Mouse (Mus musculus): ENCODE results near the gene Wdpcp.
A peak's percentile ranks its signal among the peaks of the same experiment; 100 is the strongest.

Wdpcp gene

DNA sequence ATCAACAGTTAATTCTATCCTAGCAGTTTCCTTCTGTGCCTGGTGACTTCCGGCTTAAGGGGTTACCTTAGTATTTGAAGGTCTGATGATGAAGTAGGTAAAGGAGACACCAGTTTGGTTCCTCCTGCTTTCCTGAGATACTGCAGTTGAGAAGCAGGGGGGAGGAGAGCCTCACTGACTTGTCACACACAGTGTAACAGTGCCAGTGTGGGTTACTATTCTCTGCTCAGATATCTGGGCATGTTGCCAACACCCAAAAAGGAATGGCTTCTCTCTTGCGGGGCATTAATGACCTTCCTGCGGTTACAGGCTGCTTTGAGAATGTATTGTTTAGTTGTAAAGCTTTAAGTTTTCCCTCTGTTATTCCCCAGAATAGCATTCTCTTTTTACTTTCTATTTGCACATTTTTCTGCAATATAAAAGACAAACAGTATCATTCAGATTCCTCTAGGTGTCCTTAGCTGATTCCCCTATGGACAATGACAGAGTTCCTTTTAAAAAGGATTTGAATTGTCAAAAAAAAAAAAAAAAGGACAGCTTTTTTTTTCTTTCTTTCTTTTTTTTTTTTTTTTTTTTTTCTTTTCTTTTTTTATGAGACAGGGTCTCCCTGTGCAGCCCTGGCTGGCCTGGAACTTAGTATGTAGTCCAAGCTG, 2.5 kb upstream of the Wdpcp start:
- peak; percentile 58 to 63 for DNase-seq

- DNase-seq, result peak in 1 of 2 experiments; percentile 51
These were observed 1.9 kb upstream of the Wdpcp start for GRCm38 (mm10) chr11:21570109-21570474.

GRCm38 (mm10) chr11:21570973-21571372, 1.1 kb upstream of the Wdpcp start:
- DNase-seq, result peak; percentile 60 to 74

DNA sequence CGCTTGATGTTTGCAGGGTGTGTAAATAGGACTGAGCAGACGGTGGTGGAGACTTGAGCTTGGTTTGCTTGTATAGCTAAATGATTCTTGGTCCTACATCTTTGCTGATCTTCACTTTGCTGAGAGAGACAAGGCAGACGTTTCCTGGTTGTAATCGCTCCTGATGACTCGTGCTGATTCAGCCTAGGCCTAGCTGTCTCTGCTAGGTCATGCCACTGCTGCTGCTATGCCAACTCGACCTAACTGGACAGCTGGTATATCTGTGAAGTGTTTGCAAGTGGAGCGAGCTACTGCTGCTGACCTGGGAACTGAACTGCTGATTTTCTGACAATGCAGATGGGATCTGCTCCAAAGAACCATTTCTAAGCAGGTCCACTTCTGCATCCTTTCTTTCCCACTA, 9.4 kb downstream of the Wdpcp start:
- no peak for DNase-seq

DNA sequence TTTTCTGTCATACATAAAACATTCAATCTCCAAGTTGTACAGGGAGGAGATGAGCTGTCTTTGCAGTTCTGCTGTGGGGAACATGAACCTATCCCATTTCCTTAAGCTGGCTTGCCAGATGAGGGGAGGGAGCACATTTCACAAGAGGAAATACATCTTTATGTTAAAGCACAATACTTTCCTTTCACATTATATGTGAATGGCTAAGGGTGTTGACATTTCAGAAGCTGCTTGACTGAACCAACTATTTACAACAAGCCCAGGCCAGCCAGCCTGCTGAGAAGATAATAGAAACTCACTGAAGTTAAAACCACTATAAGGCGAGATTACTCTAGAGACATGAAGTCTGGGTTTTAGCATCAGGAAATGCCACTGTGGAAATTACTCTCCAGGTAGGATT, 11.3 kb downstream of the Wdpcp start:
- no peak for DNase-seq

DNA sequence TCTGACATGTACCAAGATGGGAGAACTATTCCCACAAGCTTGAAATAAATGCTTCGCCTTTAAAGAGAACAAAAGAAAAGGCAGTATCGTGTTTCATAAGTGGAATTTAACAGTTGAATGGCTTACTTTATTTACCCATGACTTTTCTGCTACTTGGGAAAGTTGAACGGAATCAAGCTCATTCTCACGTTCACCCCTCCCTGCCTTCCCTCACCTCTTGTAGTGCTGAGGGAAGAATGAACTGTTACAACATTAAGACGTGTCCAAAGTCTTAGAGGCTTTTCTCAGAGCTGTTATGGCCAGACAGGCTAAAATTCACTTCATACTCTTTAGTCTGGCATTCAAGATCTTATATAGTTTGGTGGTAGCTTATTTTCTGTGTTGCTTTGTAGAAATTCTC, 30.5 kb downstream of the Wdpcp start:
- no peak for DNase-seq

DNA sequence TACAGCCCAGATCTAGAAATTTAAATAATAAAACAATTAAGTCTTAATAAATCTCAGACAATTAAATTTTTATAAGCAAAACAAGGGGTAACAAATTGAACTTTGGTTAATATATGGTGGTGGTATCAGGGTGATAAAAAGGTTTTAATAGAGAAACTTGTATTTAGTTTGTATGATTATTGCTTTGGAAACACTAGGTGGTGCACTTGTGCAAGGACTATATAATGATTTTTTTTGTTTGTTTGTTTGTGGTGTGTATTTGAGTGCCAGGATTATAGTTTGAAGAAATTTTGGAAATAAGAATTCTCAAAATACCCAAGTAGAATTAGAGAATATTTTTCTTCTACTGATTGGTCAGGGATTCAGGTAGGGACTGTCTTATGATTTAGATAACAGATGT, 43.9 kb downstream of the Wdpcp start:
- no peak for DNase-seq

- no peak for DNase-seq
These were observed 62.3 kb downstream of the Wdpcp start for GRCm38 (mm10) chr11:21634171-21634907.

DNA sequence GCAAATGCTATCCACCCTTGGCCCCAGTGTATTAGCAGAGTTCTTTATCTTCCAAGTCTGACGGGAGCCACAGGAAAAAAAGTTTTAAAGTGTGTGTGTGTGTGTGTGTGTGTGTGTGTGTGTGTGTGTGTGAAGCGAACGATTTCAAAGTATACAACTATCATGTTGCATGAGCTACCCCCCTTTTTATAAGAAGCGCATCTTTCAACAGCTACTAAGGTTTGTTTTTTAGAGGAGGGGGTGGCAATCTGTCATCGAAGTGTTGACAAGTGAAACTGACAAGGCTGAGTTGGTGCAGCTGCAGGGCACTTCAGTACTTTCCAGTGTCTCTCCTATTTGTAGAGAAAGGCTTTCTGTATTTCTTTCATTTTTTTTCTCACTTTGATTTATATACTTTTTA, 66.3 kb downstream of the Wdpcp start:
- no peak for DNase-seq

DNA sequence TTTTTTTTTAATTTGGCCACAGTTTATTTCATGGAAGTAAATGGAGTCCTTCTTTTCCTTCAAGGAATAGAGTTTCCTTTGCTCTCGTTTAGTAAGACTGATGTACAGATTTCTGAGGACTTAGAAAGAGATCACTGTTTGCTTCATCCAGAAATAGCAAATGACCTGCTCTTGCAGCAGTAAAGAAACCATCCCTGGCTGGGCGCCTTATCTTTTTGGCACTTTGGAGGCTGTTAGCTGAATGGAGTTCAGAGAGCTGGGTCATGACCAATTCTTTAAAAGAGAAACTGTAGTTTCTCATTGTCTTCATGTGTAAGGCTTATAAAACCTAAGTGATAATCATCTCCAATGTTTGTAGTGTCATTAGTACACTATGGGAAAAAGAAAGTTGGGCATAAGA, 67.5 kb downstream of the Wdpcp start:
- DNase-seq, result peak; percentile 35

GRCm38 (mm10) chr11:21644231-21644630, 72.2 kb downstream of the Wdpcp start:
- DNase-seq, result no peak

DNA sequence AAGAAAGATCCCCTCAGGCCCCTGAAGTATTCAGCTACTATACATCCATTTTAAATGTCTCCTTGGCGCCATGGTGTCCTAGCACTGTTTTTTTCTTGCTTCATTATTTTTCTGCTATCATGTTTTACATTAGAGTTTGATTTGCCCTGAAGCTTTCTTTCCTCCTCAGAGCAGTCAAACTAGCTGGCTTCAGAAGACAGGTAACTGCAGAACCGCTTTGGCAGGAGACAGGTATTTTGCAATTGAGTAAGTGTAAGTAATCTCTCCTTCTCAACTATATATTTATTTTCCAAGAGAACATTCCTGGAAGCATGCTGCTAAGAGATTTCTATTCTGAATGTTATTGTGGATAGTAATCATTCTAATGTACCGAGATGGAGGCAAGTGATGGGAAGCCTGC, 74.1 kb downstream of the Wdpcp start:
- DNase-seq, result no peak

- peak in 1 of 2 experiments; percentile 50 for DNase-seq
These were observed 87.0 kb downstream of the Wdpcp start for GRCm38 (mm10) chr11:21658985-21659384.

- DNase-seq, result no peak
These were observed 105.0 kb downstream of the Wdpcp start for GRCm38 (mm10) chr11:21677034-21677433.

DNA sequence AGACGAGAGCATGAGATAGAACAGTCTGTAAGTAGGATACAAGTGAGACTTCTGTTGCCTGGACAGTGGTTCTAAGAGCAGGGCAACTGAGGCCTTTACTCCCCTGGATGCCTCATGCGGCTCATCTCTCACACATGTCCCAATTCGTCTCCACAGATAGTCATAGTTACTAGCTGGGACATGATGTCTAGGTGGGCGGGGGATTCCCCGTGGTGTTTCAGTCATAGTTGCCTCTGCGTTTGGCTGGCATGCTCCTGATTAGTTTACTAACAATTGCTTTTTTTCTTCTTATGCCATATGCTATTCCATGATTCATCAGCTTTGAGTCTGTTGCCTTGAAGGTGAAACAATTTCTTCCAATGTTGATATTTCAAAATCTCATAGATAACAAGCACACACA, 116.4 kb downstream of the Wdpcp start:
- no peak for DNase-seq

DNA sequence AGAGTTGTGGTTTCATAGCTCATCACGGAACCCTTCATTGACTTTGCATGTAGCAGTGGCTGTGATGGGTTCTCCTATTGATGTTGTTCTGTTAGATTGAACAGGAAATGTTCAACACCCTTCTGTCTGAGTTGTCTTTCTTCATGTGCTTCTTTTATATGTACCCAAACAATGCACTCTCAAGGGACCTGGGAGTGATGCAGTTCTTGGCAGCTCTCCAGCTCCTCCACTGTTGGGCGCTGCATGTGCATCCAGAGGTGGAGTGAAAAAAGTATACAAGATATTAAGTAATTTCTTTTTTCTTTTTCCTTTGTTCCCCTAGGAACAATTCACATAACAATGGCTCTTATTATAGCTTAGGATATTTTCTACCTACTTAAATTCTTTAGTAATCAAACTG, 118.7 kb downstream of the Wdpcp start:
- DNase-seq, result no peak

DNA sequence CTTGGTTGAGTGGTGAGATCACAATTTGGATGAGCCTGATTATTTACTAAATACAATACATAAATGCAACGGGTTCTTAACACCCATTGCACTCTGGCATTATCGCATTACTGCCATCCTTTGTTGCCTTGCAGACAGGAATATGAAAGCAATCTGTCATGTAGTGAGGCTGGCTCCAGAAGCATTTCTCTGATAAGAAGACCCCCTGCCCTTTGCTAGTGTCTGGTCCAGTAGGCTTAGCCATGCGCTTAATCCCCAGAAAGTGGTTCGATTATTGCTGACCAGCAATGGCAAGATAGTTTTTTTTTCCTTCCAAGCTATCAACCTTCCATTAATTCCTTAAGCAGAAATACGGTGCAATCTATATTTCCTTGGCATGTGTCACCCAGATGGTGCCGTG, 122.1 kb downstream of the Wdpcp start:
- no peak for DNase-seq

- no peak for DNase-seq
These were observed 125.6 kb downstream of the Wdpcp start for GRCm38 (mm10) chr11:21697642-21698041.

DNA sequence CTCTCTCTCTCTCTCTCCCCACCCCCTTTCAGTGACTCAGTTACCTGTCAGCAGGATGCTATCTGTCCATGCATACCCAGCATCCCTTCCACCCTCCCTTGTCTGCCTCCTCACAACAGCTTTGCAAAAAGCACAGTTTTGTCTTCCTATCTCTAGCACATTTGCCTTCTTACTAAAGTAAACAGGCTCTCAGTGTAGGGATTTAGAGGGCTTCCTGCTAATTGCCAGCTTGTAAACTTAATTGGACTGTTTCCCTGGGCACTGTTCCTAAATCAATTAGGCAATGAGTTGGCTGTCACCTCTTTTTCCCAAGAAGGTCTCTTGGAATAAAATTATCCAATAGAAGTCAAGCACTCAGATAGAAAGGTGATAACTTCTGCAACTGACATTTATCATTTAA, 141.5 kb downstream of the Wdpcp start:
- DNase-seq, result no peak

GRCm38 (mm10) chr11:21714065-21714464, 142.0 kb downstream of the Wdpcp start:
- no peak for DNase-seq

- no peak for DNase-seq
These were observed 154.3 kb downstream of the Wdpcp start for GRCm38 (mm10) chr11:21726329-21726728.

DNA sequence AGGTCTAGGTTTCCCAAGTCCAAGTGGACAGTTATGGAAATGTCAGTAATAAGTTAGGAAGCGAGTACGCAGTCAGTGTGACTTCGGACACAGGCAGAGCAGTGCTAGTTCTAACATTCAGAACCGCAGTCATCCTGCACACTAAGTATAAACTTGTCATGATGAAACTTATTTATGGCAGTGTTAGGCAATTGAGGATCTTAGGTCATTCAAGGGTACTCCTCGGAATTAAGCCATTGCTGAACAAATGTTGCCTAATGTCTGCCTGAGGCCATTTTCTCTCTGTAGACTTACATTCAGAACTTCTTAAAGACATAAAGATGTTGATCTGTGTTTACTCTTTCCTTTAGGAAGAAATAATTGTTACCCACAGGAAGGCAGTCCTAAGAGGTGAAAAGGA, 157.0 kb downstream of the Wdpcp start:
- DNase-seq, result no peak

- peak in 1 of 2 experiments; percentile 28 for DNase-seq
These were observed 157.9 kb downstream of the Wdpcp start for GRCm38 (mm10) chr11:21729961-21730360.

DNA sequence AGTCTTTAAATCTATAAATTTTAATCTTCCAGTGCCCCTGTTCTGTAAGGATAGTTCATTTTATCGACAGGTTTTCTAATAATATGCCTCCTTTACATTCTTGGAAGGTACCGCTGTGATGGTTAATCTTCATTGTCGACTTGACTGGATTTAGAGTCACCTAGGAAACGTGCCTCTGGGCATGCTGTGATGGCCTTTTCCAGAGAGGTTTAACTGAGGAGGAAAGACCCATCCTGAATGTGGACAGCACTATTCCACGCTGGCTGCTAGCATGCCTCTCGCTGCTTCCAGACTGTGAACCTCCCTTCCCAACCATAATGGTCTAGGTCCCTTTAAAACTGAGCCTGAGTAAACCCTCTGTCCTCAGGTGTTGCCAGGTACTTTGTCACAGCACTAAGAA, 163.2 kb downstream of the Wdpcp start:
- no peak for DNase-seq

DNA sequence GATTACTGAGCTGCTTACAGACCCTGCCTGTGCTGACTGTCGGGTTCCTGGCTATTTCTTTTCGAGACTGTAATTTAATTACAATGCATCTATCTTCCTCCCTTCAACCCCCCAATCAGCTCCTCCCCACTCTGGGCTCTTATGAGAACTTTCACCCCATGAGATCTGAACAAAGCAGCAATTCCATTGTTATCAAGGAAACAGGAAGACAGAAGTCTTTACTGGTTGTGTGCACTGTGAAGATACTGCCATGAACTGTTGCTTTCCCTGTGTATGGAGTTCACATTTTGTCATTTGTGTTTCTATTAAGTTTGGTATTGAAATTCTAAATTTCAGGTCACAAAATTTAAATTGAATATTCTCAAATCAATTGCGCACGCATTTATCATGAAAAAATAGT, 177.5 kb downstream of the Wdpcp start:
- DNase-seq, result no peak
